Mouse (Mus musculus): ENCODE results near the gene Bcl2. TPM values are rescaled to one million over a fixed set of nuclear protein-coding genes. Genes with fewer than 3 reads are reported as not detected.

The Bcl2 gene
- polyA plus RNA-seq, 1 experiment from 2014 or later, result 17.8 TPM

GRCm38 (mm10) chr1:106602941-106603340 lies 111.1 kb downstream of the Bcl2 start:
- Histone ChIP-seq H3K27me3 (ENCODE audit: control insufficient read depth, insufficient read depth, low read length) (no peaks in the 10 kb centered on the region), H3K27ac (ENCODE audit: low read length) (no peak overlapping the region), H3K9ac (ENCODE audit: low read length) (no peak overlapping the region), H3K4me2 (ENCODE audit: low read depth, low read length) (no peak overlapping the region), H3K4me3 (replicated peaks; ENCODE audit: low read length) (no peak overlapping the region), H3K9me3 (replicated peaks; ENCODE audit: control insufficient read depth, low read length) (no peaks in the 10 kb centered on the region), H3K4me1 (ENCODE audit: control insufficient read depth, insufficient read depth, low read length) (peaks cover 17% of the 10 kb centered on the region), H3K36me3 (ENCODE audit: control insufficient read depth, insufficient read depth, low read length) (no peaks in the 10 kb centered on the region)
- no peak for ATAC-seq (ENCODE audit: insufficient read depth, low FRiP score)
- 19% methylated on average over 6 of the region's 6 CpGs for WGBS

GRCm38 (mm10) chr1:106602536-106602935 lies 111.5 kb downstream of the Bcl2 start:
- WGBS, result 28% methylated on average over 5 of the region's 5 CpGs
- H3K36me3 ChIP-seq (ENCODE audit: control insufficient read depth, insufficient read depth, low read length), result no peaks in the 10 kb centered on the region
- no peak for ATAC-seq (ENCODE audit: insufficient read depth, low FRiP score)
- H3K9me3 ChIP-seq (replicated peaks; ENCODE audit: control insufficient read depth, low read length), result no peaks in the 10 kb centered on the region
- H3K27me3 ChIP-seq (ENCODE audit: control insufficient read depth, insufficient read depth, low read length), result no peaks in the 10 kb centered on the region
- no peak overlapping the region for H3K4me2 ChIP-seq (ENCODE audit: low read depth, low read length)
- no peak overlapping the region for H3K27ac ChIP-seq (ENCODE audit: low read length)
- no peak overlapping the region for H3K4me3 ChIP-seq (replicated peaks; ENCODE audit: low read length)
- H3K9ac ChIP-seq (ENCODE audit: low read length), result no peak overlapping the region
- H3K4me1 ChIP-seq (ENCODE audit: control insufficient read depth, insufficient read depth, low read length), result peaks cover 17% of the 10 kb centered on the region

GRCm38 (mm10) chr1:106601247-106601646 lies 112.8 kb downstream of the Bcl2 start:
- Histone ChIP-seq H3K4me2 (ENCODE audit: low read depth, low read length) (no peak overlapping the region), H3K36me3 (ENCODE audit: control insufficient read depth, insufficient read depth, low read length) (no peaks in the 10 kb centered on the region), H3K9ac (ENCODE audit: low read length) (no peak overlapping the region), H3K4me3 (replicated peaks; ENCODE audit: low read length) (no peak overlapping the region), H3K27me3 (ENCODE audit: control insufficient read depth, insufficient read depth, low read length) (no peaks in the 10 kb centered on the region), H3K4me1 (ENCODE audit: control insufficient read depth, insufficient read depth, low read length) (peaks cover 17% of the 10 kb centered on the region), H3K9me3 (replicated peaks; ENCODE audit: control insufficient read depth, low read length) (no peaks in the 10 kb centered on the region), H3K27ac (ENCODE audit: low read length) (no peak overlapping the region)
- ATAC-seq (ENCODE audit: insufficient read depth, low FRiP score), result no peak
- WGBS, result 91% methylated on average over 4 of the region's 4 CpGs

- Histone ChIP-seq H3K9ac (ENCODE audit: low read length) (no peak overlapping the region), H3K9me3 (replicated peaks; ENCODE audit: control insufficient read depth, low read length) (no peaks in the 10 kb centered on the region), H3K4me1 (ENCODE audit: control insufficient read depth, insufficient read depth, low read length) (peaks cover 17% of the 10 kb centered on the region), H3K27me3 (ENCODE audit: control insufficient read depth, insufficient read depth, low read length) (no peaks in the 10 kb centered on the region), H3K4me2 (ENCODE audit: low read depth, low read length) (no peak overlapping the region), H3K36me3 (ENCODE audit: control insufficient read depth, insufficient read depth, low read length) (no peaks in the 10 kb centered on the region), H3K27ac (ENCODE audit: low read length) (no peak overlapping the region), H3K4me3 (replicated peaks; ENCODE audit: low read length) (no peak overlapping the region)
- 83% methylated on average over 5 of the region's 5 CpGs for WGBS
- ATAC-seq (ENCODE audit: insufficient read depth, low FRiP score), result no peak
Measured at GRCm38 (mm10) chr1:106600841-106601240, 113.2 kb downstream of the Bcl2 start.

GRCm38 (mm10) chr1:106598292-106598583 lies 115.8 kb downstream of the Bcl2 start:
- 59% methylated on average over 2 of the region's 2 CpGs for WGBS
- Histone ChIP-seq H3K4me1 (ENCODE audit: control insufficient read depth, insufficient read depth, low read length) (peaks cover 12% of the 10 kb centered on the region), H3K27me3 (ENCODE audit: control insufficient read depth, insufficient read depth, low read length) (no peaks in the 10 kb centered on the region), H3K36me3 (ENCODE audit: control insufficient read depth, insufficient read depth, low read length) (no peaks in the 10 kb centered on the region), H3K4me2 (ENCODE audit: low read depth, low read length) (no peak overlapping the region), H3K4me3 (replicated peaks; ENCODE audit: low read length) (no peak overlapping the region), H3K9ac (ENCODE audit: low read length) (no peak overlapping the region), H3K9me3 (replicated peaks; ENCODE audit: control insufficient read depth, low read length) (no peaks in the 10 kb centered on the region), H3K27ac (ENCODE audit: low read length) (no peak overlapping the region)
- ATAC-seq (ENCODE audit: insufficient read depth, low FRiP score), result no peak

GRCm38 (mm10) chr1:106597575-106598291 lies 116.3 kb downstream of the Bcl2 start:
- no peak overlapping the region for H3K4me3 ChIP-seq (replicated peaks; ENCODE audit: low read length)
- peaks cover 7% of the 10 kb centered on the region for H3K4me1 ChIP-seq (ENCODE audit: control insufficient read depth, insufficient read depth, low read length)
- no peak overlapping the region for H3K9ac ChIP-seq (ENCODE audit: low read length)
- WGBS, result 67% methylated on average over 5 of the region's 5 CpGs
- no peak overlapping the region for H3K4me2 ChIP-seq (ENCODE audit: low read depth, low read length)
- H3K36me3 ChIP-seq (ENCODE audit: control insufficient read depth, insufficient read depth, low read length), result no peaks in the 10 kb centered on the region
- no peaks in the 10 kb centered on the region for H3K27me3 ChIP-seq (ENCODE audit: control insufficient read depth, insufficient read depth, low read length)
- H3K27ac ChIP-seq (ENCODE audit: low read length), result no peak overlapping the region
- no peak for ATAC-seq (ENCODE audit: insufficient read depth, low FRiP score)
- no peaks in the 10 kb centered on the region for H3K9me3 ChIP-seq (replicated peaks; ENCODE audit: control insufficient read depth, low read length)

- Histone ChIP-seq H3K27ac (ENCODE audit: low read length) (no peak overlapping the region), H3K27me3 (ENCODE audit: control insufficient read depth, insufficient read depth, low read length) (no peaks in the 10 kb centered on the region), H3K36me3 (ENCODE audit: control insufficient read depth, insufficient read depth, low read length) (no peaks in the 10 kb centered on the region), H3K4me1 (ENCODE audit: control insufficient read depth, insufficient read depth, low read length) (no peaks in the 10 kb centered on the region), H3K9ac (ENCODE audit: low read length) (no peak overlapping the region), H3K4me2 (ENCODE audit: low read depth, low read length) (no peak overlapping the region), H3K9me3 (replicated peaks; ENCODE audit: control insufficient read depth, low read length) (no peaks in the 10 kb centered on the region), H3K4me3 (replicated peaks; ENCODE audit: low read length) (no peak overlapping the region)
- 83% methylated on average over 1 of the region's 1 CpGs for WGBS
- no peak for ATAC-seq (ENCODE audit: insufficient read depth, low FRiP score)
Measured at GRCm38 (mm10) chr1:106596380-106596779, 117.7 kb downstream of the Bcl2 start.

GRCm38 (mm10) chr1:106595286-106595885 lies 118.7 kb downstream of the Bcl2 start:
- Histone ChIP-seq H3K4me2 (ENCODE audit: low read depth, low read length) (no peak overlapping the region), H3K9ac (ENCODE audit: low read length) (no peak overlapping the region), H3K36me3 (ENCODE audit: control insufficient read depth, insufficient read depth, low read length) (no peaks in the 10 kb centered on the region), H3K27ac (ENCODE audit: low read length) (no peak overlapping the region), H3K4me1 (ENCODE audit: control insufficient read depth, insufficient read depth, low read length) (peaks cover 5% of the 10 kb centered on the region; the same call in 1 of the 2 replicates), H3K4me3 (replicated peaks; ENCODE audit: low read length) (no peak overlapping the region), H3K9me3 (replicated peaks; ENCODE audit: control insufficient read depth, low read length) (no peaks in the 10 kb centered on the region), H3K27me3 (ENCODE audit: control insufficient read depth, insufficient read depth, low read length) (no peaks in the 10 kb centered on the region)
- WGBS, result 86% methylated on average over 6 of the region's 6 CpGs
- no peak for ATAC-seq (ENCODE audit: insufficient read depth, low FRiP score)

GRCm38 (mm10) chr1:106591180-106591774 lies 122.8 kb downstream of the Bcl2 start:
- Histone ChIP-seq H3K27me3 (ENCODE audit: control insufficient read depth, insufficient read depth, low read length) (no peaks in the 10 kb centered on the region), H3K4me1 (ENCODE audit: control insufficient read depth, insufficient read depth, low read length) (peaks cover 18% of the 10 kb centered on the region), H3K4me2 (ENCODE audit: low read depth, low read length) (no peak overlapping the region), H3K9ac (ENCODE audit: low read length) (no peak overlapping the region), H3K36me3 (ENCODE audit: control insufficient read depth, insufficient read depth, low read length) (no peaks in the 10 kb centered on the region), H3K4me3 (replicated peaks; ENCODE audit: low read length) (no peak overlapping the region), H3K27ac (ENCODE audit: low read length) (peak overlapping the region; percentile 34), H3K9me3 (replicated peaks; ENCODE audit: control insufficient read depth, low read length) (no peaks in the 10 kb centered on the region)
- peak; percentile 90 for ATAC-seq (ENCODE audit: insufficient read depth, low FRiP score)
- 49% methylated on average over 2 of the region's 2 CpGs for WGBS
